Mouse (Mus musculus) kidney, adult 18-20 months (tissue): ENCODE results near the gene Arhgef26.

Experiments used
- DNase-seq: peaks from one replicate; pipeline ENCODE4 v3.0.0; 2021

Gene Arhgef26

GRCm38 (mm10) chr3:62454096-62454495, 116.0 kb downstream of the Arhgef26 start:
- DNase-seq = no peak

- DNase-seq = no peak
Observed at GRCm38 (mm10) chr3:62455854-62456253, 117.7 kb downstream of the Arhgef26 start.

GRCm38 (mm10) chr3:62458284-62459013, 120.3 kb downstream of the Arhgef26 start:
- DNase-seq = peak; percentile 65

- no peak for DNase-seq
Observed at GRCm38 (mm10) chr3:62459483-62459882, 121.3 kb downstream of the Arhgef26 start.

GRCm38 (mm10) chr3:62464276-62464675, 126.1 kb downstream of the Arhgef26 start:
- no peak for DNase-seq

GRCm38 (mm10) chr3:62470179-62470578, 132.0 kb downstream of the Arhgef26 start:
- no peak for DNase-seq

GRCm38 (mm10) chr3:62484340-62484739, 146.2 kb downstream of the Arhgef26 start:
- DNase-seq = no peak

GRCm38 (mm10) chr3:62492568-62492967, 154.4 kb downstream of the Arhgef26 start:
- no peak for DNase-seq

GRCm38 (mm10) chr3:62499327-62499726, 161.2 kb downstream of the Arhgef26 start:
- no peak for DNase-seq

GRCm38 (mm10) chr3:62505166-62505900, 167.2 kb downstream of the Arhgef26 start:
- no peak for DNase-seq

GRCm38 (mm10) chr3:62506488-62507205, 168.5 kb downstream of the Arhgef26 start, which contains the start of gene Dhx36:
Dhx36 (minus strand) TSS chr3:62507004.
- peak; percentile 96 for DNase-seq

GRCm38 (mm10) chr3:62507206-62507647, 169.1 kb downstream of the Arhgef26 start:
- no peak for DNase-seq
